8 mouse cellular contexts compared by ENCODE assay signal in the genomic region with DNA sequence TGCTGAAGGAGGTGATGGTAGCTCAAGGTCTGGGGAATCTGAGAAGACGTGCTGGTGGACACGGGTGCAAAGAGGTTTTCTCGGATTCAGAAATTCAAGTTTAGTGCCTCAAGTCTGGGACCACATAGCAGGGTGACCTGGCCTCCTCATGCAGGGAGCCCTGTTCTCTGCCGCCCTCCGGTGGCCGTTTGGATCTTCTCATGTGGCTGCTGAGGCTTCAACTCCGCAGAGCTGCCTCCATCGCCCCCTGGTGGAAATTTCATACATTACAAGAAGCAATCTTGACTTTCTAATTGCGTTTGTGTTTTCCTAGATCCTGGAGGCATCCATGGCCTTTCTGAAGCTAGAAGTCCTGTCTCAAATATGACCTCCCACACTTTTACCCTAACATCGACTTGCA. TPM values are rescaled to one million over a fixed set of nuclear protein-coding genes. Genes with fewer than 3 reads are reported as not detected.
DNase-seq lines count a peak whose midpoint lies in the region; ATAC-seq lines count a peak whose summit lies in the region.

No protein-coding gene starts in this region.

- H3K27me3 ChIP-seq in intestine, embryonic 14.5 days (replicated peaks; ENCODE audit: control insufficient read depth, insufficient read depth, low read length): peaks cover 54% of the 10 kb centered on the region
- peaks cover 100% of the 10 kb centered on the region for H3K27me3 ChIP-seq in midbrain, embryonic 10.5 days (ENCODE audit: low read depth, poor library complexity, severe bottlenecking)

- peak; percentile 89 to 90 for DNase-seq in adrenal gland, adult 18-20 months (ENCODE audit: low spot score in 2 of 2)
- DNase-seq in embryo, embryonic 10 days (ENCODE audit: low spot score): peak; percentile 96
- peak; percentile 93 for DNase-seq in gastrocnemius, postnatal 10 days
- DNase-seq in intestine, embryonic 14.5 days (ENCODE audit: low spot score): peak; percentile 97
- peak; percentile 92 to 93 for DNase-seq in left cerebral cortex, postnatal 10 days (ENCODE audit: extremely low spot score in 1 of 2, low spot score in 2 of 2)
- peak; percentile 91 for DNase-seq in midbrain, embryonic 10.5 days (ENCODE audit: low spot score)
- peak; percentile 89 for DNase-seq in right cerebral cortex, postnatal 36 days (ENCODE audit: low spot score in 2 of 2)
- DNase-seq in yolk sac, embryonic 10.5 days (ENCODE audit: low spot score): peak; percentile 80

- no peak overlapping the region for H3K9ac ChIP-seq in intestine, embryonic 14.5 days (ENCODE audit: low read length)

- H3K36me3 ChIP-seq in intestine, embryonic 14.5 days (ENCODE audit: control insufficient read depth, insufficient read depth, low read length): no peaks in the 10 kb centered on the region
- H3K36me3 ChIP-seq in midbrain, embryonic 10.5 days: no peaks in the 10 kb centered on the region

- under 1% methylated on average over 10 of the region's 10 CpGs for WGBS in intestine, embryonic 14.5 days
- under 1% methylated on average over 10 of the region's 10 CpGs for WGBS in midbrain, embryonic 10.5 days

- ATAC-seq in intestine, embryonic 14.5 days (replicated peaks; ENCODE audit: low FRiP score, low TSS enrichment, low read depth): peak; percentile 61; the same call in 1 of the 2 replicates

- H3K4me1 ChIP-seq in intestine, embryonic 14.5 days (replicated peaks; ENCODE audit: control insufficient read depth, insufficient read depth, low read length): no peaks in the 10 kb centered on the region; the same call in 1 of the 2 replicates
- peaks cover 66% of the 10 kb centered on the region for H3K4me1 ChIP-seq in midbrain, embryonic 10.5 days

- no peaks in the 10 kb centered on the region for H3K9me3 ChIP-seq in intestine, embryonic 14.5 days (ENCODE audit: control insufficient read depth, low read length)
- H3K9me3 ChIP-seq in midbrain, embryonic 10.5 days (replicated peaks): no peaks in the 10 kb centered on the region

- H3K4me3 ChIP-seq in intestine, embryonic 14.5 days (ENCODE audit: low read depth, low read length): no peak overlapping the region
- H3K4me3 ChIP-seq in midbrain, embryonic 10.5 days: no peak overlapping the region

- no peak overlapping the region for H3K4me2 ChIP-seq in intestine, embryonic 14.5 days (ENCODE audit: low read length)

- intact Hi-C loops in left cerebral cortex, postnatal 10 days (cut with DNase I): loop anchor here (2.0 kb wide), 1 partner anchor 44 kb away; no protein-coding TSS in a partner anchor

- H3K27ac ChIP-seq in intestine, embryonic 14.5 days (ENCODE audit: low read depth): no peak overlapping the region
- H3K27ac ChIP-seq in midbrain, embryonic 10.5 days (replicated peaks): peak overlapping the region; percentile 88; the same call in 1 of the 2 replicates

RNA-seq across cellular contexts. Expression of gene Calcoco1, which starts 20.6 kb away (rescaled TPM):
- 100 to 1,000 TPM in 1 of 2 experiments, 10 to 100 TPM in 1; 95.4 to 106 TPM for total RNA-seq in adrenal gland, adult 18-20 months (2021)
- 10 to 100 TPM; 45.0 to 51.1 TPM for total RNA-seq in gastrocnemius, postnatal 10 days (2021)
- polyA plus RNA-seq in intestine, embryonic 14.5 days (2014; fragmentation: Nextera tagmentation; extraction: Ambion mirVana): 30.6 and 35.8 TPM in 2 replicates
- 10 to 100 TPM; 44.3 to 46.7 TPM for total RNA-seq in left cerebral cortex, postnatal 10 days (2021)
- polyA plus RNA-seq in midbrain, embryonic 10.5 days (2016; fragmentation: Nextera tagmentation; extraction: Ambion mirVana): 26.0 and 31.1 TPM in 2 replicates
